Mouse (Mus musculus): ENCODE measurements around the gene Osbpl10. TPM values are rescaled to one million over a fixed set of nuclear protein-coding genes. Genes with fewer than 3 reads are reported as not detected.

Gene Osbpl10
- total RNA-seq, 4 experiments from 2014 or later, result 4.8 to 11.5 (median 8.3) TPM

Other genes starting within 250 kb of the Osbpl10 start
- 100 to 1,000 TPM in 1 of 4 experiments, 10 to 100 TPM in 3; 68.5 to 105 (median 78.0) TPM for gene Cmtm6, start 247.5 kb upstream of the Osbpl10 start, total RNA-seq (2022)
- 10 to 100 TPM; 29.9 to 46.1 (median 34.1) TPM for gene Cmtm7, start 196.7 kb upstream of the Osbpl10 start, total RNA-seq (2022)
- 1 to 10 TPM; 4.0 to 9.9 (median 7.0) TPM for gene Cmtm8, start 134.4 kb upstream of the Osbpl10 start, total RNA-seq (2022)
- gene Gpd1l, start 44.6 kb upstream of the Osbpl10 start, total RNA-seq (2022), result 10 to 100 TPM; 30.8 to 40.4 (median 33.2) TPM
- gene Rps27rt, start 4.2 kb downstream of the Osbpl10 start, total RNA-seq (2022), result 100 to 1,000 TPM in 1 of 4 experiments, 10 to 100 TPM in 3; 52.0 to 101 (median 75.4) TPM